Mouse (Mus musculus) right cerebral cortex, postnatal 36 days (tissue): ENCODE measurements at regions not wholly inside any gene's neighbourhood (a gene's known extent, or its start where the extent isn't known, plus 50 kb on each side); places are given as distances from the start of the nearest gene placed in this dataset.

Experiments used
- DNase-seq, 2 experiments: peaks; one replicate each; pipeline ENCODE4 v3.0.0; 2022; ENCODE audit warnings: low spot score in 2 of 2, mixed read lengths in 1 of 2

GRCm38 (mm10) chr14:68806646-68807045 is 487.5 kb downstream of the Synb start:
- DNase-seq: no peak

GRCm38 (mm10) chr14:68784395-68784794 is 509.7 kb downstream of the Synb start:
- DNase-seq: no peak

DNA sequence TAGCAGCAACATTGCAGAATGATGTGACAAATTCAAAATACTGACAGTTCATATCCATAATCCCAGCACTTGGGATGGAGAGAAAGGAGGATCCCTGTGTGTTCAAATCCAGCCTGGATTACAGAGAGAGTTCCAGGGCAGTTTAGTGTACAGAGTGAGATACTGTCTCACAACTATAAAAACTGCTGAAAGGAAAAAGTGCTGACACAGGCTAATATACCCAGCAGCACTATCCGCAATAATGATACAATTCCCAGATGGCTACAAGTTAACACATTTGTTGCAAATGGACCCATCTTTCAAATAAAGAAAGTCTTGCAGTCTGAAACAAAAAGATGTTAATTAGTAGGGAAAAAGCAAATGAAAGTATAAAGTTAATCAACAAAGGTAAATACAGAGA is 510.9 kb downstream of the Synb start:
- DNase-seq: no peak

DNA sequence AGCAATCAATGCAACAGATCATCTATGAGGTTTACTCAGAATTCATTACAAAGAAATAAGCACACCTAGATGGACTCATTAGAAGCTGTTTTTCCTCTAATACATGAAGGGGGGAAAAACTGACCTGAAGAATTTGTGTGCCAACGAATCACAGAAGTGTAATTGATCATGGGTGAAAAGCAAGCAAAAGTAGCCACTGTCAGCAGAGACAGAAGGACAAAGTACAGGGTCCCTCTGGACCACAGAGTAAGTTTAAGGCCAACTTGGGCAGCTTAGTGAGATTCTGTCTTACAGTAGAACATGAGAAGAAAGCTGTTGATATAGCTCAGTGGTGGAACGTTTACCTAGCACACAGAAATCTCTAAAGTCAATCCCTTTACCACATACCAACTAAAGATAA is 523.7 kb downstream of the Synb start:
- no peak for DNase-seq

DNA sequence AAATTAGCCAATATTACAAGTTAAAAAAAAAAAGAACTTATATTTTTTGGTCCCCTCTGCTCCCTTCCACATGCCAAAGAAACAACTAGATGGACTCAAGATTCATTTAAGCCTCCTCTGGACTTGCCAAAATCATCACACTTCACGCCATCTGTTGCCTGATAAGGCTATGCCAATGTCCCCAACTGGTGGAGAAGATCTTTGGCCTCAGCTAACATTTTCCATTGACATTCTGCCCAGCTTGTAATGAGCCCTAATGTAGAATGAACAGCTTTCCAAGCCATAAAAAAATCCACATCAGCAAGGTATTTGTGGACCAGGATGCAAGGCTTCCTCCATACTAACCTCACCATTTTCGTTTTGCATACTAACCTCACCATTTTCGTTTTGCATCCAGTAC is 531.2 kb downstream of the Synb start:
- no peak for DNase-seq

- no peak for DNase-seq
These were observed 549.4 kb downstream of the Synb start for GRCm38 (mm10) chr14:68744661-68745060.

DNA sequence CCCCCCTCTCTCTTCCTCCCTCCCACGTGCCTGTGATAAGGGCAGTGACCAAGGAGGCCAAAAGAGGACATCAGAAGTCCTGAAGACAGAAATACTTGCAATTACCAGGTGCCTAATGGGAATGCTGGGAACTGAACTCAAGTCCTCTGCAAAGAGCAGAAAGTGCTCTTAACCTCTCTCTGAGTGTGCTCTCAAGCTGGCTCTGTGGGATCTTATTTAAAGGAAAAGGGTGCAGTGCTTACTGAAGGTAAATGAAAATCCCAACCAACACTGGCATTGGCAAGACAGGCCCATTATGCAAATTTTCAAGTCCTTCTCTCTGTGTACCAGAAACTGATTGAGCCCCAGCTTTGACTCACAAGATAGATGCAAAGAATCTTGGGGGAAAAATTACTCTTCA is 555.6 kb downstream of the Synb start:
- no peak for DNase-seq

GRCm38 (mm10) chr14:68735756-68736155 is 558.3 kb downstream of the Synb start:
- DNase-seq: peak; percentile 58 to 68

GRCm38 (mm10) chr14:68721156-68721555 is 572.9 kb downstream of the Synb start:
- no peak for DNase-seq

GRCm38 (mm10) chr14:68719429-68720160 is 574.5 kb downstream of the Synb start:
- no peak for DNase-seq

DNA sequence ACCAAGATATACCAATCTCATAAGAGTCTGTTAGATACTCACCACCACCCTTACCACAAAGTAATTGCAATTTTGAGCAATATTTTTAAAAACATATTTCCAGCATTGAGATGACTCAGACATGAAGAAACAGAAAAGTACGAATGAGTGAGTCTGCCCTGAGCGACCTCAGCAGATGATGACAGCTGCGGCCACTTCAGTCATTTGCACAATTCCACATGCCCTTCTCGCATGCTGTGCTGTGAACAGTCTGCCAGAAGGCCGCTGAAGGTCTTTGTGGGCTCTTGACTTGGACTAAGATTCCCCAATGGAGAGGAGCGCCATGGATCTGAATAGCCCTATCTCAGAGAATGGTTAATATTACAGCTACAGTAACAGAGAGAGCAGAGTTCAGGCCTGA is 575.3 kb downstream of the Synb start:
- no peak for DNase-seq
